Mouse (Mus musculus) Patski (cell line): ENCODE data around the gene Gpr55. TPM values are rescaled to one million over a fixed set of nuclear protein-coding genes. Genes with fewer than 3 reads are reported as not detected.

ENCODE experiments used
- ATAC-seq: fragments of 100-300 bp; one replicate; pipeline ENCODE4 v1.8.0; 2021
- CTCF ChIA-PET: fragments of 350-600 bp; sonication (Branson Sonifier 250); formaldehyde crosslinking; loops from one replicate; lab custom pipeline; 2022; ENCODE audit warnings: inconsistent platforms; lab: Charles Lee
- POLR2A ChIA-PET: fragments of 350-600 bp; sonication (Branson Sonifier 250); formaldehyde crosslinking; loops from one replicate; lab custom pipeline; 2022; ENCODE audit warnings: antibody characterized with exemption, inconsistent platforms; lab: Charles Lee
- DNase-seq: peaks from one replicate; pipeline ENCODE4 v3.0.0-alpha.2; 2011; ENCODE audit warnings: low read depth, low spot score
- H3K27me3 ChIP-seq: fragments of 371-371 bp; one replicate; pipeline ENCODE4 v1.5.1; 2021
- CTCF ChIP-seq: fragments of 100-300 bp; IDR thresholded peaks from one replicate; pipeline ENCODE4 v1.5.1; 2021
- in situ Hi-C: fragments of 300-500 bp; cut with MboI; formaldehyde crosslinking; loops from 3 replicates; pipeline ENCODE4 v1.11.1; 2018; ENCODE audit warnings: low pct_unique_long_range_greater_than_20kb, mixed read lengths
- polyA plus RNA-seq: library from polyadenylated mRNA; unstranded; gene quantifications from one replicate; pipeline ENCODE4 v1.2.3, GENCODE M21; 2021

Gpr55 gene
- polyA plus RNA-seq, 1 experiment from 2014 or later: not detected

DNA sequence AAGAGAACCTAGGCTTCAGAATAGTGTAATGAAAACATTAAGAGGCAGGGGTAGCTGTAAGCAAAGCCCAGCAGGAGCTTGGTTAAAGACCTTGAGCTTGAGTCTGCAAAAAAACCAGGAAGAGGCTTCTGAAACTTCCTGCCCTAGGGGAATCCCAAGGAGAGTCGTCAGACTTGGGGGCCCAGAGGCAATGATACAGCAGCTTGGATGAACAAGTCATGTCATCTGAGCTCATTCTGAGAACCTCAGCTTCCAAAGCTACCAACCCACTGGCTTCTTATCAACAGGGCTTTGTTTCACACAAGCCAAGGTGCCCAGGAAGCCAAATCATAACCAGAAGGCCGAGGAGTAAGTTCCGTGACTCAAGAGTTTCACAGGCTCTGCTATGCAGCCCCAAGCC lies 25.0 kb upstream of the Gpr55 start:
- ATAC-seq: no peak
- CTCF ChIA-PET: no interaction called here
- POLR2A ChIA-PET: no interaction called here
- no peak for DNase-seq
- in situ Hi-C loops: no loop called here
- peaks cover 19% of the 10 kb centered on the region for H3K27me3 ChIP-seq
- no peak for TF ChIP-seq CTCF

DNA sequence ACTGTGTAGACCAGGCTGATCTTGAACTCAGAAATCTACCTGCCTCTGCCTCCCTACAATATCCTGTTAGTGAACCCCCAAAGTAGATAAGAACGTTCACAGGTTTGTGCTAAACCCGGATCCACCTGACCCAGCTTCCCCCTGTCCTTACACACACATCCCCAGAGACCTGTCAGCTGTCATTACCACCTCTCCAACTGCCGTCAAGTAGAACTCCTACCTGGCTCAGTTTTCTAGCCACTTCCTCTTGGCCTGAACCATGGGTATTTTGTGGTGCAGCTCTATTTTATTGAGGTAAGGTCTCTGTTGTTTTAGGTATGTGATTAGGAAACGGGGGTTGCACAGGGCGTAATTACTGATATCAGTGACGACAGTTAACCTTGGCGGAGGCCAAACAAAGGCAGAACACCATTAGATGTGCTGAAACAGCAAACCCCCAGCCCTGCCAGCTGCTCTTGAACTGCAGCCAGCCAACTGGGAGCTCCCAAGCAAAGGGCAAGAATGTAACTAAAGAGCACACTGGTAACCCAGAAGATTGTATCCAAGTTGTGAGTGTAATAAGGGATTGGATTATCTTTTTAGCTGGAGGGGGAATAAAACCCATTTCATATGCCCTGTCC lies 21.0 kb upstream of the Gpr55 start:
- no peak for TF ChIP-seq CTCF
- DNase-seq: no peak
- POLR2A ChIA-PET: no interaction called here
- CTCF ChIA-PET: no interaction called here
- no peak for ATAC-seq
- in situ Hi-C loops: no loop called here
- H3K27me3 ChIP-seq: no peaks in the 10 kb centered on the region

DNA sequence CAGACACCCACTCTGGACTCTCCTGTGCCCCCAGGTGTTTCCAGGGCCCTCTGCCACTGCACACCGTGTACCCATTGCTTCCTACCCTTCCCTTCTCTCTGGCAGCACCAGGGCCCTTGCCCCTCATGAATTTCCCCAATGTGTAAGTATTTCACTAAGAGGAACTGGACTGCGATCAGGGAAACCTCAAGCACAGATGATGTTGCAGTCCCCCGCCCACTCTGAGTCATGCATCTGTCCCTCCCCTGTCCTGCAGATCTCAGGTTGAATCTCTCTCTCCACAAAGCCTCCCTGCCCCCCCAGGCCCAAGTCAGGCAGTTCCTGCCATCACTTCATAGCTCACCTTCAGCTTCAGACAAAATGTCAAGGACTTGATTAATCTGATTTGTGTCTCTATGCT lies 16.9 kb upstream of the Gpr55 start:
- CTCF ChIA-PET: no interaction called here
- in situ Hi-C loops: no loop called here
- ATAC-seq (no peak), DNase-seq (no peak)
- no peak for TF ChIP-seq CTCF
- POLR2A ChIA-PET: no interaction called here
- no peaks in the 10 kb centered on the region for H3K27me3 ChIP-seq

DNA sequence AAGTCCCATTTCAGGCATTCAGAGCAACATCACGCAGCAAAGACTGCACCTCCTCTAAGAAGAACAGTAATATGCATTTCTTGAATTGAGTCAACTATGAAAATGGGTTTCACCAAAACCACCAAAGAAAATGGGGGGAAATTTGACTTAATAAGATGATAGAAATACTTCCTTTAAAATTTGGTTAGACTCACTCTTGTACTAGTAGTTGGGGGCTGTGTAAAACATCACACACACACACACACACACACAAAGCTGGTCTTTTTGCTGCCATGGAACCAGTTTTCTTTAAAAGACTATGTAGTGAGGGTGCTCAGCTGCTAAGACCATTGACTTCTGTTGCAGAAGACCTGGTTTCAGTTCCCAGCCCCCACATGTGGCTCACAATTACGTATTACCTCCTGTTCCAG lies 12.7 kb upstream of the Gpr55 start:
- in situ Hi-C loops: no loop called here
- no peaks in the 10 kb centered on the region for H3K27me3 ChIP-seq
- TF ChIP-seq CTCF: no peak
- ATAC-seq (no peak), DNase-seq (no peak)
- ChIA-PET POLR2A (no interaction called here), CTCF (no interaction called here)

DNA sequence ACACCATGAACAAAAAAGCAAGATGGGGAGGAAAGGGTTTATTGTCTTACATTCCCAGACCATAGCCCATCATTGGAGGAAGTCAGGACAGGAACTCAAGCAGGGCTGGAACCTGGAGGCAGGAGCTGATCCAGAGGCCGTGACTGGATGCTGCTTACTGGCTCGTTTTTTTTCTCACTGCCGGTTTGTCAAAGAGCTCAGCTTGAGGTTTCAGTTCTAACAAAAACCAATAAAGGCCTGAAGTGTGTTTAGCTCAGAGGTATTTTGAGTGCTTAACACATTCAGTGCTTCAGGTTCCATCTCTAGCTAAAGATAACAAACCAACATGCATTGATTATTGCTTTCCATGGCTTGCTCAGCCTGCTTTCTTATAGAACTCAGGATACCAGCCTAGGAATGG lies 11.5 kb upstream of the Gpr55 start:
- CTCF ChIA-PET: no interaction called here
- TF ChIP-seq CTCF: no peak
- no peak for DNase-seq
- POLR2A ChIA-PET: no interaction called here
- H3K27me3 ChIP-seq: no peaks in the 10 kb centered on the region
- in situ Hi-C loops: no loop called here
- no peak for ATAC-seq

DNA sequence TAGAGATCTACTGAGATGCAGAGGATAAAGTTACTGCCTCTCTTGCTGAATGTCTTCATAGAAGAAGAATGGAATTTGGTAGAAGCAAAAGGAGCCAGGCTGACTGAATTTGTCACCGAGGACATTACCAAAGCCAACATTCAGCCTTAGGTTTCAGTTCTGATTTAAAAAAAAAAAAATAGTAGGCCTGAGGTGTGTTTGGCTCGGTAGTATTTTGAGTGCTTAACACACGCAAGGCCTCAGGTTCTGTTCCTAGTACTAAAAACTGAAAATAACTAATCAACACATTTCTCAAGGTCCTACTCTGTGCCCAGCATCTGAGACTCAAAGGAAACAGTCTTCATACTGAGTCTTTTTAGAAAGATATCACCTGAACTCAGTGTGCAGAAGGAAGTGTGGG lies 10.3 kb upstream of the Gpr55 start:
- DNase-seq (no peak), ATAC-seq (no peak)
- in situ Hi-C loops: no loop called here
- ChIA-PET POLR2A (no interaction called here), CTCF (no interaction called here)
- TF ChIP-seq CTCF: no peak
- no peaks in the 10 kb centered on the region for H3K27me3 ChIP-seq

DNA sequence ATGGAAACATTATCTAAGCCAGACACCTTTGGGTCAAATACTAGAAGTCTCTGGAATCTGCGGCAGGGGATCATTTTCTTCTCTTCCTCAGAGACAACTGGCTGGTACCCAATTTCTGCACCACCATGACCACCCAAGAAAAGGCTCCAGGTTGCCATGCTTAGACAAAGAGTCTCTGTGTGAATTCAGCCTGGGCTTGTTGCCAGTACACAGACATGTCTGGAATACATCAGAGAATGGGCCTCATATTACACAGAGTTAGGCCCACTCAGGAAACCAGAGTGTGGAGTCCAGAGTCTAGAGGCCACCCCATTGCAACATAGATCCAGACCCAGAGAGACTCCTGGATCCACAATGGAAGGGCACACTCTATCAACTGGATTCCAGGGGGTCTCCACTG lies 8.7 kb upstream of the Gpr55 start:
- in situ Hi-C loops: no loop called here
- DNase-seq: no peak
- no peak for ATAC-seq
- TF ChIP-seq CTCF: no peak
- ChIA-PET CTCF (no interaction called here), POLR2A (no interaction called here)
- H3K27me3 ChIP-seq: no peaks in the 10 kb centered on the region

DNA sequence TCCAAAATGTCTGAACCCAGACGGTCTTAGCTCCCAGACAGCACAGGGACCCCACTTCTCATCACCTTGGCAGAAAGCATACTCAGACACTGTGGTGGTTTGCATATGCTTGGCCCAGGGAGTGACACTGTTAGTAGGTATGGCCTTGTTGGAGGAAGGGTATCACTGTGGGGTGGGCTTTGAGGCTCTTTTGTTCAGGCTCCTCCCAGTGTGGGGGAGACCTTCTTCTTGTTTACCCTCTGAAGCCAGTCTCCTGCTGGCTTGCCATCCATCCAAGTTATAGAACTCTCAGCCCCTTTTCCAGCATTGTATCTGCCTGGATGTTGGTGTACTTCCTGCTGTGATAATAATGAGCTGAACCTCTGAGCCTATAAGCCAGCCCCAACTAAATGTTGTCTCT lies 8.3 kb upstream of the Gpr55 start:
- DNase-seq (no peak), ATAC-seq (no peak)
- ChIA-PET CTCF (no interaction called here), POLR2A (no interaction called here)
- no peaks in the 10 kb centered on the region for H3K27me3 ChIP-seq
- no peak for TF ChIP-seq CTCF
- in situ Hi-C loops: no loop called here

DNA sequence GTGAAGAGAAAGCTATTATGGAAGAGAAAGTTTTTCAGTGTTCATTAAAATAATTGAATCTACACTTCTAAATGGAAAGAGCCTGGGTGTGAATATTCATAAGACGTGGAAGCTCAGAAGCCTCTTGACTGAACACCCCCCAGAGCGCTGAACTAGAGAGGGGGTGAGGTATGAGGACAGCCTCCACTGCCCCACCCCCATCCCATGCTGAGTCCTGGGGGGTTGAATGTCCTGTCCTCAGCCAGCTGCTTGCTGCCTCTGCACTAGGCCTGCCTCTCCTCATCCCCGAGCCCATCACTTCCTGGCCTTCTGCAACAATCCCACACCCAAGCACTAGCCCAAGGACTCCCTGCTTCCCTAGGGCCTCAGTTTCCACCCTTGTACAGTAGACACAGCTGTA lies 5.0 kb upstream of the Gpr55 start:
- H3K27me3 ChIP-seq: peaks cover 5% of the 10 kb centered on the region
- ATAC-seq (no peak), DNase-seq (no peak)
- no peak for TF ChIP-seq CTCF
- in situ Hi-C loops: no loop called here
- POLR2A ChIA-PET: no interaction called here
- CTCF ChIA-PET: no interaction called here

DNA sequence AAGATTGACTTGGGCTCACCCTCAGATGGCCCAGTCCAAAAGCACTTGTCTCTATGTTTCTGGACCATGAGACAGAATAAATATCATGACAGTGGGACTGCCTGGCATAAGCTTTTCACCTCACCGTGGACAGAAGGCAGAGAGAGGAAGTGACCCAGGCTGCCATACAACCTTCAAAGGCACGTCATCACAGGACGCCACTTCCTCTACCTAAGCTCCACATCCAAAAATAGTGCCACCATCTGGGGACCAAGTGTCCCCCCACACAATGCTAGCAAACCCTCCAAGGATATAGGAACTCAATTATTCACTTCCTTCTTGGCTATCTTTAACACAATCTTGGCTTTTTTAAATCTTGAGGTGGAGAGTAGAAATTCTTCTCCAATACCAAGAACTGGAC lies 1.3 kb upstream of the Gpr55 start:
- in situ Hi-C loops: no loop called here
- DNase-seq: no peak
- TF ChIP-seq CTCF: no peak
- H3K27me3 ChIP-seq: peaks cover 7% of the 10 kb centered on the region
- POLR2A ChIA-PET: no interaction called here
- ATAC-seq: no peak
- CTCF ChIA-PET: no interaction called here

DNA sequence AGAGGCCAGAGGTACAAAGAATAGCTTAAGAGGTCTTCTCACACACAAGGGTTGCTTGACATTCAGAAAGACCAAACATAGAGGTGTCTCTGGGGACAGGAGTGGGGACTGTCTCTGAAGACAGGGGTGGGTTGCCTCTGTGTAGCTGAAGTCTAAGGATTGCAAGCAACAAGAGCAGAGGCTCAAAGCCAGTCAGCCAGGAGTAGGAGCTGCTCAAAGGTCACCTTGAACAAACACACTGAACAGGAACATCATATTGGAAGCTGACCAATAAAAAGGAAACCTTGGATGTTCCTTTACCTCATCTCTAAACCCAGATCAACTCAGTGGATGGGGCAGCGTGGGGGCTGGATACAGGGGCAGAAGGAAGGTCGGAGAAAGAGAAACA lies 924 bp downstream of the Gpr55 start:
- POLR2A ChIA-PET: no interaction called here
- DNase-seq (no peak), ATAC-seq (no peak)
- in situ Hi-C loops: no loop called here
- no peak for TF ChIP-seq CTCF
- CTCF ChIA-PET: no interaction called here
- H3K27me3 ChIP-seq: peaks cover 7% of the 10 kb centered on the region

DNA sequence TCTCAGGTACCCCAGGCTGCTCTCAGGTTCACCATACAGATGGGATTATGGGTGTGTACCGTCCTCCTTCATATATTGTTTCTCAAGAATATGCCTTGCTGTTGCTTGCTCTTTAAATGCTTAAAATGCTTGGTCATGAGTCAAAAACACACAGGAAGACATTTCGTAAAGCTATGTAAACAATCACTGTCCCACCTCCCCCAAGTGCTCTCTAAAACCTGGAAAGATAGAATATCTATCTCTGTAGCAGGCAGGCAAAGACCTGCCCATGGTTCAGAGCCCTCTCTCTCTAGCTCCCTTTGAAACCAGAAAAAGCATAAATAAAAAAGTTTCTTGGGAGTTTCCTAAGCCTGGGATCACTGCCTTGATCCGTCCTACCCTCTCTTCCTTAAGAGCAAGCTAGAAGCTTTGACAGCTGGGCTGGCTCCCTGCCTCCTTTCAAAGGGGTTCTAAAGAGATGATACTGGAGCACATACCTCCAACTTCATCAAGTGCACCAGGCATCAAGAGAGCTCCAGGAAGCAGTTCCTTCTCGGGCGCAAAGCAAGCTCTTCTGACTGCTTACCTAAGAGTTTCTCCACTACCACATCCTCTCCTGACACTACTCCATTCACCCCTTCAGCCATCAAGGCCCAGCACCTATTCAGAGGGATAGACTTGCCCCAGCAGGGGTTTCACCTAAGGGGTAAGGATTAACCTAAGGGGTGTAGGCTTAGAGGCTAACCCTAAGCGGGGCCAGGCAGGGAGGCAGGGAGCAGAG lies 1.5 kb downstream of the Gpr55 start:
- TF ChIP-seq CTCF: no peak
- CTCF ChIA-PET: no interaction called here
- ATAC-seq (no peak), DNase-seq (no peak)
- POLR2A ChIA-PET: no interaction called here
- peaks cover 7% of the 10 kb centered on the region for H3K27me3 ChIP-seq
- in situ Hi-C loops: no loop called here
